Mouse (Mus musculus) lung, postnatal 36 days (tissue): ENCODE results near the gene Hoxc8.
A peak's percentile ranks its signal among the peaks of the same experiment; 100 is the strongest.

Experiments
- DNase-seq: peaks from one replicate; pipeline ENCODE4 v3.0.0; 2022; ENCODE audit warnings: mixed read lengths

The Hoxc8 gene

GRCm38 (mm10) chr15:102984925-102985324, 5.5 kb upstream of the Hoxc8 start:
- DNase-seq = no peak

- DNase-seq = peak; percentile 95
Measured at GRCm38 (mm10) chr15:102987124-102987833, 3.1 kb upstream of the Hoxc8 start.

DNA sequence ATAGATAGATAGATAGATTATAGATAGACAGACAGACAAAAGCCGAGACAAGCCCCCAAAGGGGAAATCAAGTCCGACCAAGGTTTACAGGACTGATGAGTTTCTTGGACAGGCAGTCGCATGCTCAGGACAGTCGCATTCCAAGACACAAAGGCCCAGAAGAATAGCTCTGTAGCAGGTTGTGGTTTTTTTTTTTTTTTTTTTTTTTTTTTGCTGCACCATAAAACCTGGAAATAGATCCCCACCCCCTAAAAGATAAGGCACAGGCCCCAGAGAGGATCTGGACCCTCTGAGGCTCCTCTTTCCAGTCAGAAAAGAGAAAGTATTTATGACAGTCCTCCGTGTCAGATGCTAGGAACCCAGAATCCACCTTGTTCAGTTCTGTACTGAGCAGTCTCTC, 2.3 kb upstream of the Hoxc8 start:
- DNase-seq = no peak

GRCm38 (mm10) chr15:102991782-102992181, 1.4 kb downstream of the Hoxc8 start:
- no peak for DNase-seq

DNA sequence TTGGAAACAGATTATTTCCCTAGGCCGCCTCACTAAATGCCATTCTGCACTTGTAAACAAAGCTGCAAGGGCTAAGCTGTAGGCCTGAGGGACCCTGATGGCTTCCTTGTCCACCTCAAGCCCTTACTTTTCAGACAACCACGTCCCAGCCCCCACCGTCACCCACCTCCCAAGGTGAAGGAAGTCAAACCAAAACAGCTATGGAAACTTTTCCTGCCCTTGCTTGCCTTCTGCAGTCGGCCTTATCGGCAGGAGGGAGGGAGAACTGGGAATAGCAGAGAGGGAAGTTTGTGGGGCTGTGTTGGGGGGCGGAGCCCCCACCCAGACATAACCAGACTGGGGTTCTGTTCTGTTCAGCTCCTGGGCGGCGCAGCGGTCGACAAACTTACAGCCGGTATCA, 1.8 kb downstream of the Hoxc8 start:
- no peak for DNase-seq

- no peak for DNase-seq
Measured at GRCm38 (mm10) chr15:102992863-102993262, 2.5 kb downstream of the Hoxc8 start.

- no peak for DNase-seq
Measured at GRCm38 (mm10) chr15:102996548-102996947, 6.1 kb downstream of the Hoxc8 start.

DNA sequence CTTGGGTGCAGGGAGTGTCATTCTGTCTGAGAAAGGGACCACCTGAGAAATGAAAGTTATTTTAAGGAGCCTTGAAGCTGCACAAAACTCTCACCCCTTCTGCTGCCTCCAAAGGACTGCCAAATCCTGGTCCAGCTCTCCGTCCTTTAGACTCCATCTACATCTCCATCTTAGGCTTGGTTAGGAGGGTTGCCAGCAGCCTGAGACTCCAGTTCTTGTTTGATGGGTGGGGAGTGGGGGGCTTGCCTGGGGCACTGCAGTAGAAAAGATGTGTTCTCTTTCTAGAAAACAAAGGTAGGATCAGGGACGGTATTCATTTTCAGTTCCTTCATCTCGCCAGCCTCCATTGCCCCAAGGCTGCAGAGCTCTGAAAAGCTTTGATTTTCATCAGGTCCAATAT, 7.0 kb downstream of the Hoxc8 start:
- DNase-seq = no peak

DNA sequence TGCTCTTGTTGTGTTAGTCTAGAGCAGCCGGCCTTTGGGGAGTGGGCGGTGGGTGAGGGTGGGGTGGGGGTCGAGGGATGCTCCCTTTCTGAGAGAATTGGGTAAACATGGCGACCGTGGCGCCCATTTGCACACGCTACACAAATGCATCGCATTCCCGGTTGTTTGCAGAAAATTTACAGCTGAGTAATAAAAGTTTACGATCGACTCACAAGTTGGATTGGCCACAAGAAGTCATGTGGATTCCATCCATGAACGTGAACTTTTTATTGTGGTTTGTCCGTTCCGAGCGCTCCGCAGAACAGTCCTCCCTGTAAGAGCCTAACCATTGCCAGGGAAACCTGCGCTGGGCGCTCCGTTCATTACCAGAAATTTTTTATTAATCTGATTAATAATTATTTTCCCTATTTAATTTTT, 7.5 kb downstream of the Hoxc8 start, which contains the start of gene Hoxc6:
Gene Hoxc6, plus strand, starts transcription at position 319 of the 417 bp plus-strand sequence.
- DNase-seq = no peak

GRCm38 (mm10) chr15:102998608-102999182, 8.3 kb downstream of the Hoxc8 start:
- no peak for DNase-seq

- peak; percentile 36 for DNase-seq
Measured at GRCm38 (mm10) chr15:102999183-102999831, 8.9 kb downstream of the Hoxc8 start.

DNA sequence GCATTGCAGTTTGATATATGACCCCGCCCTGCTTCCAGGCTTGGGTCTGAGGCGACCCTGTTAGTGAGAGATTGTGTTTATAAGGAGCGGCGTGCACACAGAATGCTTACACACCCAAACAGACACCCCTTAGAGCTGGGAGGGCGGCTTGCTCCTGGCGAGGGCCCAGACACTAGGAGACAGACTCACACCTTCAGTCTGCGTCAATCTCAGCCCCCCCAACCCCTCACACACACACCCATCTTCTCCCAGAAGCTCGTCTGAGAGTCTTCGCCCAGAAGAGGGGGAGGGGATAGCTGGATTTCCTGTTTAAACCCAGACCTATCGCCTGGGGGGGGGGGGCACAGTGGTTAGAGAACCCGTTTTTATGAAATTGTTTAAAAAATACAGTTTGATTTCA, 9.5 kb downstream of the Hoxc8 start:
- no peak for DNase-seq

GRCm38 (mm10) chr15:103000501-103000901, 10.1 kb downstream of the Hoxc8 start:
- no peak for DNase-seq

DNA sequence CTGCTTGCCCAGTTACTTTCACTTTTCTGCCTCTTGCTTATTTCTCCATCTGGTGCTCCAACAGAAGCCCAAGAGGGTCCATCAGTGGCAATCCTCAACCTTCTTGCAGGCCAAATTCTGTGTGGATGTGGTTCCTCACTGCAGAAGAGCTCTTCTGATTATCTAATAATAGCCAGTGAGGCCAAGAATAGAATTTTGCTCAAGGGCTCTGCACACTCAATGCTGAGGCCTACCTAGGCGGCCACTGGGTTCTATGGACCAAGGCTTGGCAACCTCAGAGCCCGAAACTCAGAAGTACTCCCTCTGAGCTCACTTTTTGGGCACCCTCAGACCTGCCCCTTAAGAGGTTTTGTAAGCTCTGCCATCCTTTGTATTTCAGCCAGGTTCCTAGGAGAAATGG, 11.0 kb downstream of the Hoxc8 start:
- no peak for DNase-seq

- DNase-seq = no peak
Measured at GRCm38 (mm10) chr15:103002156-103002555, 11.7 kb downstream of the Hoxc8 start.

DNA sequence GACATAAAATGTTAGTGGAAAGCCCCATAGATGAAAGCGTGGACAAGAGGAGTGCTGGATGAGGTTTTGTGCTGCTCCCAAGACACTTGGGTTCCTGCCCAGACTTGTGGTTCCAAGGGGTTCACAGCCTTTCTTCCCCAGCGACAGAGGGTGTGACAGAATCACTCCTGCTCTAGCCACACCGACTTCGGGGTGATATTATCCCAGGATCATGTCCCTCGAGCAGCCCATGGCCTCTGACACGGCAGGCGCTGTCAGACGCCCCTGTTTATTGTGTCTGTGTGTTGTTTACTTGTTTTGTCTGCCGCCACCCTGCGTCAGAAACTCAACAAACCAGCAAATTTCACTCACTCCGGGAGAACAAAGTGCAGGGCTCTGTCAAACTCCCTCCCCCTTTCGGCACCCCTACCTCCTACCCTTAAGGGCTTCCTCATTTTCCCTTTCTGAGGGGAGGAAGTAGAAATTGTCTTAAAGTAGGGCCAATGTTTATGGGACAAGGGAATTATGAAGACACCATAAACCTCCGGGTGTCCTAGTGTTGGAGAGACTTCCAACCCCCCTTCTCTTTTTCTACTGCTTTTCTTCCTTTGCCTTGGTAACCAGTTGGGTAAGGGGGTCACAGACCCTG, 12.5 kb downstream of the Hoxc8 start:
- no peak for DNase-seq

DNA sequence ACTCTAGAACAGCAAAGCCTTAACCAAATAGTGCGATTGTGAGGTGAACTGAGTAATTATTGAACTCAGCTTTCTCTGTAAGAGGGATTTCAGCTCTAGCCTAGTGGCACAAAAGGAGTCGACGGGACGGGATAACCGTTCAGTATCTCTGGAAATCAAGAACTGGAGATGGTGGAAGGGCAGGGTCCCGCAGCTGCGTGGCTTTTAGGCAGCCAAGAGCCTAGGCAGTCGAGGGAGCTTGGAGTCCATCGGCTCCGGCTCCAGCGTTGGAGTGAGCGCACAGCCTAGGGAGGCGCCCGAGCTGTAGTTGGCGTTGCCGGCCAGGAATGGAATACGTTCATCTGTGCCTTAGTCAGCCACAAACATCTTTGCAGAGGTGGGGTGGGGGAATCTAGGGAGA, 14.9 kb downstream of the Hoxc8 start:
- DNase-seq = no peak

DNA sequence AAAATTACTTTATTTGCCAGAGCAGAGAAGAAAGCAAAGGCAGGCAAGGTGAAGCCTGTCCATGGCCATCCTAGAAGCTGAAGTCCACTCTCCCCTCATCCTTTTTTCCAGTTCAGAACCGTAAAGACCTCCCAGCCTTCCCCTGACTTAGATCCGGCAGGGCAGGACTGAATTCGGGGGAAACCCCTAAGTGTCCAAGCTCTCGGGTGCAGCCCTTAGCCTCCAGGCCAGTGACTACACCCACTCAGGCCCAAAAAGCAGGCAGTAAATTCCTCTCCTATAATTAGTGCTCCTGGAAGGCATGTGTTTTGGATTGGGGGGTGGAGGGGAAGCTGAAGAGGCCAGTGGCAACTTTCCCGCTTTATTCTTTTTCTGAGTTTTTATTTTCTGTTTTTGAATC, 15.4 kb downstream of the Hoxc8 start:
- DNase-seq = no peak

- no peak for DNase-seq
Measured at GRCm38 (mm10) chr15:103006326-103006725, 15.9 kb downstream of the Hoxc8 start.

DNA sequence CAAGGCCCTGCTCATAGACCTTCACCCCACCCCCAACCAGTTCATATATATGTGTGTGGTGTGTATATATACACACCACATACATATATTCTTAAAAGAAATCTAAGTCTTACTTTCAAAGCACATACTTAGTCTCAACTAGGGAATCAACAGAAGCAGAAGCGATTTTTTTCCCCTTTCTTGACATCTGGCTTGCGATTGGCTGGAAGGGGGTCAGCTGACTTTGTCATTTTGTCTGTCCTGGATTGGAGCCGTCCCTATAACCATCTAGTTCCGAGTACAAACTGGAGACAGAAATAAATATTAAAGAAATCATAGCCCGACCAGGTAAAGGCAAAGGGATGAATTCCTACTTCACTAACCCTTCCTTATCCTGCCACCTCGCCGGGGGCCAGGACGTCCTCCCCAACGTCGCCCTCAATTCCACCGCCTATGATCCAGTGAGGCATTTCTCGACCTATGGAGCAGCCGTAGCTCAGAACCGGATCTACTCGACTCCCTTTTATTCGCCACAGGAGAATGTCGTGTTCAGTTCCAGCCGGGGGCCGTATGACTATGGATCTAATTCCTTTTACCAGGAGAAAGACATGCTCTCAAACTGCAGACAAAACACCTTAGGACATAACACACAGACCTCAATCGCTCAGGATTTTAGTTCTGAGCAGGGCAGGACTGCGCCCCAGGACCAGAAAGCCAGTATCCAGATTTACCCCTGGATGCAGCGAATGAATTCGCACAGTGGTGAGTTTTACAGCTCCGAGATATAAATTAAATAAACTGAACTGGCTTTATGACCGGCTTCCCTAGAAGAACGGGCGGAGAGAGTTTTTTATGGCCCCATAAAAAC, 19.1 kb downstream of the Hoxc8 start:
- no peak for DNase-seq

DNA sequence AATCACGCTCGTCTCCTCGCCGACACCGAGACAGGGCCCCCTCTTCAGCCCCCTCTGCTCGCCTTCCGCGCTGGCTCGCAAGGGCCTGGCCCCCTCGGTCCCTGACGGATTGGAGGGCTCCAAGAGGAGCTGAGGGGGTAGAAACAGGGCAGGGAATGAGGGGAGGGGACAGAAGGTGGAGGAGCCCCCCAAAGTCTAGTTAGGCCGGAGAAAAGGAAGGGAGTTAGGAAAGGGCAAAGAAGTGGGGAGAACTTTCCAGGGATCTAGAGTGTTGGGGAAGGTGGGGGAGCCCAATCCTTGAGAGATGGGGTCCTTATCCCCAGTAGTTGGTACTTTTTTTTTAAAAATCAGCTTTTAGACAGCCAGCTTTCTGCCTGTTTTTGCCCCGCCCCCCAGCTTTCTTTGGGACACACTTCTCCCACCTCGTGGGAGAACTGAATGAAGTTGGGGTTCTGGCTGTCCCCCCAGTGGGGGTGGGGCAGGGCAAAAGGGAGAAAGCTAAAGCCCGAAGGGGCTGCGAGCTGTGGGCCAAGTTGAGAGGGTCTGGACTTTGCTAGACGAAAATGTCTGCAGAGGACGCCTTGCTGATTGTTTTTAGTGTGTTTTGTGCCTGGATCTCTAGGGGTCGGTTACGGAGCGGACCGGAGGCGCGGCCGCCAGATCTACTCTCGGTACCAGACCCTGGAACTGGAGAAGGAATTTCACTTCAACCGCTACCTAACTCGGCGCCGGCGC, 19.9 kb downstream of the Hoxc8 start:
- no peak for DNase-seq
